Mouse (Mus musculus) liver, embryonic 14.5 days (tissue): ENCODE measurements around the gene Slc13a3.

Experiments used
- CTCF ChIP-seq: IDR thresholded peaks from 2 replicates; pipeline ENCODE4 v1.5.1; 2016; ENCODE audit warnings: antibody characterized with exemption, low read depth, control low read depth
- EP300 ChIP-seq: IDR thresholded peaks from 2 replicates; pipeline ENCODE4 v1.6.1; 2016; ENCODE audit warnings: antibody characterized with exemption, low read depth

DNA sequence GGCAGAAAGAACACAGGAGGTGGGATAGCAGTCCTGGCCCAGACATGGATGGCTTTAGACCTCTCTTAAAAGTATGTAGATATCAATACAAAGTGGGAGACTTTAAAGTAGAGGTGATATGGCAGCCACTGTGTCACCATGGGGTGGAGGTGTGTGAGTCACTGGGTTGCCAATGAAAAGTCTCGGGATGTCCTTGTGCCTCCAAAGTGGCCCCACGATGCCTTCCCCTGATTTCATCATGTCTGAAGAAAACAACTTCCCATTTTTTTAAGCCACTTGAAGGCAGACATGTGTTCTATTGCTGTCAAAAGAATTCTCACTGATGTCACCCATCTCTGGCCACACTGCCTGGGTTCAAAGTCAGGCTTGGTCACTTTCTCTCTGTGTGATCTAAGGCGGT, 28.2 kb downstream of the Slc13a3 start:
- TF ChIP-seq CTCF = no peak
- no peak for TF ChIP-seq EP300
